Comparison of ENCODE assay signal across 19 mouse cellular contexts in genomic region chr12:77105887-77106600, GRCm38 (mm10).
A peak's percentile ranks its signal among the peaks of the same experiment; 100 is the strongest.
DNase-seq lines count a peak whose midpoint lies in the region; ATAC-seq and TF ChIP-seq lines count a peak whose summit lies in the region.
"Had no signal": no experiment of that assay in that cellular context is flagged by ENCODE, and none has a peak within 500 bp of the region (broad histone marks: within the 10 kb centered on the region; RNA-seq: fewer than 3 reads in every experiment).

No protein-coding gene starts in this region.

- no peak overlapping the region for H3K4me3 ChIP-seq in layer of hippocampus, adult 2 months
- peak overlapping the region; percentile 69 for H3K4me3 ChIP-seq in megakaryocyte, embryonic 14.5 days (replicated peaks)
- H3K4me3 ChIP-seq: gastrocnemius, adult 2 months; hindbrain, embryonic 13.5 days; midbrain, embryonic 15.5 days had no signal

- peaks cover 63% of the 10 kb centered on the region for H3K4me1 ChIP-seq in megakaryocyte, embryonic 14.5 days
- H3K4me1 ChIP-seq: hindbrain, embryonic 13.5 days; midbrain, embryonic 15.5 days had no signal

- peak overlapping the region; percentile 78; the same call in 1 of the 2 replicates for H3K27ac ChIP-seq in layer of hippocampus, adult 2 months
- H3K27ac ChIP-seq: gastrocnemius, adult 2 months; hindbrain, embryonic 13.5 days; midbrain, embryonic 15.5 days had no signal

- TF ChIP-seq CTCF in layer of hippocampus, adult 2 months (conservative IDR thresholded peaks at IDR 0.05): no peak

- DNase-seq in layer of hippocampus, adult 2 months (ENCODE audit: low spot score in 2 of 2): no peak
- no peak for DNase-seq in layer of hippocampus, postnatal 14 days (ENCODE audit: low spot score in 2 of 2)
- DNase-seq in Muller cell, postnatal 12 days (ENCODE audit: inconsistent ontology term): peak; percentile 75
- DNase-seq in urinary bladder, postnatal 10 days (ENCODE audit: low spot score): no peak
- DNase-seq in left cerebral cortex, postnatal 25 days (ENCODE audit: low spot score in 2 of 2): no peak
- DNase-seq in B cell, adult 2 months: no peak
- DNase-seq: adrenal gland, postnatal 25 days; cerebellum, postnatal 10 days; forebrain, postnatal 0 days; gastrocnemius, adult 2 months; lung, adult 2 months; retina, postnatal 1 day; thymus, adult 18-20 months had no signal

- intact Hi-C loops in left cerebral cortex, postnatal 25 days (cut with DNase I): no loop called here

- ATAC-seq in hematopoietic stem cell, adult 5-6 weeks (replicated peaks in 1 of 2; ENCODE audit: insufficient read depth in 1 of 2, low FRiP score in 2 of 2, low TSS enrichment in 1 of 2, low read depth in 1 of 2, poor library complexity in 2 of 2, severe bottlenecking in 2 of 2): peak; percentile 32 to 36; a peak in 3 of 4 replicates
- ATAC-seq: activated CD4-positive, CD25-positive, alpha-beta regulatory T cell, adult 4 months; forebrain, postnatal 0 days; midbrain, embryonic 15.5 days; Patski had no signal

- H3K27me3 ChIP-seq in megakaryocyte, embryonic 14.5 days (replicated peaks): no peaks in the 10 kb centered on the region
- H3K27me3 ChIP-seq: hindbrain, embryonic 13.5 days; midbrain, embryonic 15.5 days; Patski had no signal

- H3K9me3 ChIP-seq in megakaryocyte, embryonic 14.5 days: no peaks in the 10 kb centered on the region
- H3K9me3 ChIP-seq: hindbrain, embryonic 13.5 days; midbrain, embryonic 15.5 days had no signal

- peaks cover 62% of the 10 kb centered on the region for H3K36me3 ChIP-seq in megakaryocyte, embryonic 14.5 days (replicated peaks; ENCODE audit: low read length)
- H3K36me3 ChIP-seq: hindbrain, embryonic 13.5 days; midbrain, embryonic 15.5 days had no signal
